Mouse (Mus musculus) liver, embryonic 14.5 days (tissue): ENCODE results near the gene Dlx5. TPM values are rescaled to one million over a fixed set of nuclear protein-coding genes. Genes with fewer than 3 reads are reported as not detected.

ENCODE experiments used
- ATAC-seq: fragments of 200-750 bp; cut with Nextera tagmentation; 2 replicates; pipeline ENCODE4 v1.8.0; 2017; ENCODE audit warnings: moderate number of reproducible peaks, mild to moderate bottlenecking, moderate library complexity; ENCODE audit not compliant: insufficient read depth
- DNase-seq, 3 experiments: peaks; one replicate each; pipeline ENCODE4 v3.0.0-alpha.2; 2012 to 2013; ENCODE audit warnings: low read depth in 3 of 3, low spot score in 3 of 3
- H3K27ac ChIP-seq: fragments of 300-500 bp; sonication (generic); 2 replicates; pipeline ENCODE4 v1.5.1; 2014; ENCODE audit warnings: moderate library complexity, mild to moderate bottlenecking, control low read depth, inconsistent platforms
- H3K27me3 ChIP-seq: fragments of 300-500 bp; sonication (generic); 2 replicates; pipeline ENCODE4 v1.6.1; 2014; ENCODE audit warnings: mild to moderate bottlenecking, low read length, moderate library complexity; ENCODE audit not compliant: control insufficient read depth, insufficient read depth
- H3K36me3 ChIP-seq: fragments of 300-500 bp; sonication (generic); replicated peaks from 2 replicates; pipeline ENCODE4 v1.6.1; 2014; ENCODE audit warnings: low read depth; ENCODE audit not compliant: control insufficient read depth, insufficient read depth
- H3K4me1 ChIP-seq, 2 experiments: fragments of 200-500 bp in 1 of 2; fragments of 300-500 bp in 1 of 2; sonication (generic) in 1 of 2; replicated peaks; 2 replicates each; pipeline ENCODE4 v1.6.1; 2012 to 2014; ENCODE audit warnings: antibody characterized with exemption in 1 of 2, inconsistent platforms in 1 of 2, low read length in 1 of 2; ENCODE audit not compliant: control insufficient read depth in 2 of 2, insufficient read depth in 2 of 2
- H3K4me2 ChIP-seq: fragments of 300-500 bp; sonication (generic); 2 replicates; pipeline ENCODE4 v1.6.1; 2014; ENCODE audit warnings: low read depth, mild to moderate bottlenecking, control low read depth, moderate library complexity
- H3K4me3 ChIP-seq, 2 experiments: fragments of 200-500 bp in 1 of 2; fragments of 300-500 bp in 1 of 2; sonication (generic) in 1 of 2; 2 replicates each; pipeline ENCODE4 v1.5.1; 2012 to 2014; ENCODE audit warnings: low read depth in 2 of 2, low read length in 2 of 2, mild to moderate bottlenecking in 2 of 2, control low read depth in 1 of 2, inconsistent platforms in 1 of 2, moderate library complexity in 1 of 2; ENCODE audit not compliant: insufficient read depth in 1 of 2
- H3K9ac ChIP-seq: fragments of 300-500 bp; sonication (generic); replicated peaks from 2 replicates; pipeline ENCODE4 v1.6.1; 2014; ENCODE audit warnings: mild to moderate bottlenecking, control low read depth, moderate library complexity
- H3K9me3 ChIP-seq: fragments of 300-500 bp; sonication (generic); 2 replicates; pipeline ENCODE4 v1.6.1; 2016; ENCODE audit warnings: low read length, mixed read lengths; ENCODE audit not compliant: control insufficient read depth
- CTCF ChIP-seq: IDR thresholded peaks from 2 replicates; pipeline ENCODE4 v1.5.1; 2016; ENCODE audit warnings: antibody characterized with exemption, low read depth, control low read depth
- EP300 ChIP-seq: IDR thresholded peaks from 2 replicates; pipeline ENCODE4 v1.6.1; 2016; ENCODE audit warnings: antibody characterized with exemption, low read depth
- WGBS: fragments of 180-500 bp; shearing (Covaris S2); extraction: QIAGEN DNeasy Blood & Tissue Kit; methylation state at CpG from one replicate; pipeline ENCODE4 v1.1.7; 2014; ENCODE audit not compliant: insufficient replicate concordance; 5-methylcytosine and 5-hydroxymethylcytosine counted together
- polyA plus RNA-seq, 2 experiments: library from polyadenylated mRNA; depleted of rRNA in 1 of 2; stranded (reverse) in 1 of 2; unstranded in 1 of 2; fragments of >200 nt; fragmentation: Nextera tagmentation in 1 of 2; extraction: Ambion mirVana in 1 of 2; gene quantifications; 2 replicates each; pipeline versions ENCODE4 v1.2.1 to v1.2.3; 2012 to 2014

Dlx5 gene
- polyA plus RNA-seq, 2 experiments: not detected

GRCm38 (mm10) chr6:6872873-6873272, 9.0 kb downstream of the Dlx5 start:
- Histone ChIP-seq H3K9ac (no peak overlapping the region), H3K9me3 (no peaks in the 10 kb centered on the region), H3K4me1 (no peaks in the 10 kb centered on the region), H3K4me3 (no peak overlapping the region), H3K27ac (no peak overlapping the region), H3K27me3 (peaks cover 92% of the 10 kb centered on the region), H3K4me2 (no peak overlapping the region), H3K36me3 (no peaks in the 10 kb centered on the region)
- WGBS: 2% methylated on average over 5 of the region's 5 CpGs
- DNase-seq (no peak), ATAC-seq (no peak)
- TF ChIP-seq EP300 (no peak), CTCF (no peak)

DNA sequence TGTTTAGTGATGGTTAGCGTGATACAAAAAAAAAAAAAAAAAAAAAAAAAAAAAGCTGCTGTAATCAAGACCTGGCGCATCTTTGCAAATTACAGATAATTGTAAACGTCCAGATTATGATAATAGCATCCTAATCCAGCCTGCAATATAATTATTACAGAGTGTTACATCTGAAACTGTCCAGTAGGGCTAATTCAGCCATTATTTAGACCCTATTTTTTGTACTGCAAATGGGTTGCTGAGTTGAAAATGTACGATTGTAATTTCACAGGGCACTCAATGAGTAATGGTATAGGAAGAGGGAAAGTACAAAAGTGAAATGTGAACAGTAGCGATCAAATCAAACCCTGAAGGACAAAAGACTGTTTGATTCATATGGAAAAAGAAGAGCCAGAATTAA, 10.2 kb downstream of the Dlx5 start:
- no peaks in the 10 kb centered on the region for H3K9me3 ChIP-seq
- no peaks in the 10 kb centered on the region for H3K36me3 ChIP-seq
- no peak overlapping the region for H3K9ac ChIP-seq
- TF ChIP-seq CTCF: no peak
- no peak for TF ChIP-seq EP300
- no peak overlapping the region for H3K4me3 ChIP-seq
- no peak overlapping the region for H3K4me2 ChIP-seq
- H3K27ac ChIP-seq: no peak overlapping the region
- ATAC-seq (no peak), DNase-seq (no peak)
- H3K27me3 ChIP-seq: peaks cover 87% of the 10 kb centered on the region
- 7% methylated on average over 5 of the region's 5 CpGs for WGBS
- no peaks in the 10 kb centered on the region for H3K4me1 ChIP-seq

DNA sequence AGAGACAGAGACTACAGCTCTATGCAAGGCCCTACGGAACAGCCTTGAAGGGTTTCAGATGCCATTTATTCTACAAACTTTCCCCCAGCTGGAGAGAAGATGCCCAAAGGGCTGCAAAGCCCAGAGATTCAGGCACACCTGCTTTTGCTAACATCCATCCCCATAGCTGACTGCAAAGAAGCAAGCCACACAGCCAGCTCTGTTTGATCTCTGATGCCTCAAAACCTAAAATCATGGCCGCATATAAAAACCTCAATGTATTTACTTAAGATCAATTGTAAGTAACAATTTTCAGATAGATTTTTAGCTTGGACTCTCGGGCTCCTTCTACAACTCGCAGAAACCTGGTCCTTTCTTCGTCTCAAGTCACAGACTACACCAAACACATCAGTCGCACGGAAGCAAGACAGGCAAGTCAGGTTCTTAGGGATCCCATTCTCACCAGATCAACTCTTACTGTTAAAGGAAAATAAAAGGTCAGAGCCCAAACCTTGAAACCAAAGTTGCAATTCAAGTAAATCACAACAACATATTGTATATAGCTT, 10.9 kb downstream of the Dlx5 start:
- Histone ChIP-seq H3K36me3 (no peaks in the 10 kb centered on the region), H3K27ac (no peak overlapping the region), H3K4me3 (no peak overlapping the region), H3K4me1 (no peaks in the 10 kb centered on the region), H3K9ac (no peak overlapping the region), H3K4me2 (no peak overlapping the region), H3K9me3 (no peaks in the 10 kb centered on the region), H3K27me3 (peaks cover 87% of the 10 kb centered on the region)
- DNase-seq (no peak), ATAC-seq (no peak)
- TF ChIP-seq EP300: no peak
- TF ChIP-seq CTCF: no peak
- WGBS: 3% methylated on average over 7 of the region's 7 CpGs

DNA sequence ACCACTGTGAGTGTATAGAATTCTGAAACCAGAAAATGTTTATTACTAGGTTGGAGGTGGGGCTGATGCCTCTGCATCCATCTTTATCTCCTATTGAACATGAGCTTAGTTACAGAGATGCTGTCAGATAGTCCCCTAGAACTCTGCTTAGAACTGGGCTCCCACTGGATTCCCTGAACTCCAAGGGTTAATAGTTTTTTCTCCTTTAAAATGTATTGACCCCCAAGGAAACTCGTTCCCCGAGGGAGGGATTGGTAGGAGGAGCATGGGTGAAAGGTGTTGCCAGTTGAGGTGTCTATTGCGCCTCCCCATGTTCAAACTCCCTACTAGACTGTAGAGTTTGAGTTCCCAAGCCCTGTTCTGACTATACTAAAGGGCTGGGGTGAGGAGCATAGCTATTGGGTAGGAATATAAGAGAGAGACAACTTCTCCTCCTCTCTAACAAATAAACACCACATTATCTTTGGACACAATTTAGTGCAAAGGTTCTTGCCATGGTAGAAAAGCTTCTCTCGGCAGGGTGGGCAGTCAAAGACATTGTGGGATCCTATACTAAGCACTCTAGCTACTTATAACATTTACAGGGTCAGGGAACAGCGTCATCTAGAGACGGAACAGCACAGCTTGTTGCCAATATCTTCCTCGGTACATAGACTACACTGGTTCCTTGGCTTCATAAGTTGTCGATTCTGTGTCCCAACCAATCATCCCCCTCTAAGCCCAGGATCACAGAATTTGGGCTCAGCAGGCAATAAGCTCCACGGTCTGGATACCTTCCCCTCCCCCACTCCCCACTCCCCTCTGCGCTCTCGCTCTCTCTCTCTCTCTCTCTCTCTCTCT, 11.7 kb downstream of the Dlx5 start:
- no peak for DNase-seq
- Histone ChIP-seq H3K4me3 (no peak overlapping the region), H3K27me3 (peaks cover 87% of the 10 kb centered on the region), H3K36me3 (no peaks in the 10 kb centered on the region), H3K4me2 (no peak overlapping the region), H3K9me3 (no peaks in the 10 kb centered on the region), H3K4me1 (no peaks in the 10 kb centered on the region), H3K27ac (no peak overlapping the region), H3K9ac (no peak overlapping the region)
- TF ChIP-seq EP300 (no peak), CTCF (no peak)
- no peak for ATAC-seq
- WGBS: 1% methylated on average over 11 of the region's 11 CpGs

- TF ChIP-seq CTCF (no peak), EP300 (no peak)
- Histone ChIP-seq H3K9me3 (no peaks in the 10 kb centered on the region), H3K27ac (no peak overlapping the region), H3K4me1 (no peaks in the 10 kb centered on the region), H3K4me3 (no peak overlapping the region), H3K4me2 (no peak overlapping the region), H3K27me3 (peaks cover 87% of the 10 kb centered on the region), H3K36me3 (no peaks in the 10 kb centered on the region), H3K9ac (no peak overlapping the region)
- DNase-seq (no peak), ATAC-seq (no peak)
- WGBS: 4% methylated on average over 13 of the region's 13 CpGs
Measured at GRCm38 (mm10) chr6:6869041-6869685, 12.7 kb downstream of the Dlx5 start.
